Mouse (Mus musculus) limb, embryonic 12.5 days (tissue): Measurements from ENCODE around the gene Hgf. TPM values are rescaled to one million over a fixed set of nuclear protein-coding genes. Genes with fewer than 3 reads are reported as not detected.

ENCODE experiments used
- ATAC-seq: fragments of 200-750 bp; cut with Nextera tagmentation; 2 replicates; pipeline ENCODE4 v1.8.0; 2017; ENCODE audit warnings: low read depth, moderate TSS enrichment; ENCODE audit not compliant: insufficient number of reproducible peaks, insufficient read depth, low FRiP score, low TSS enrichment
- H3K27ac ChIP-seq: fragments of 300-500 bp; sonication (generic); 2 replicates; pipeline ENCODE4 v1.5.1; 2016; ENCODE audit warnings: mild to moderate bottlenecking, moderate library complexity
- H3K27me3 ChIP-seq: fragments of 300-500 bp; sonication (generic); 2 replicates; pipeline ENCODE4 v1.6.1; 2016; ENCODE audit warnings: mild to moderate bottlenecking, moderate library complexity
- H3K36me3 ChIP-seq: fragments of 300-500 bp; sonication (generic); 2 replicates; pipeline ENCODE4 v1.6.1; 2016; ENCODE audit warnings: mild to moderate bottlenecking, moderate library complexity
- H3K4me1 ChIP-seq: fragments of 300-500 bp; sonication (generic); replicated peaks from 2 replicates; pipeline ENCODE4 v1.6.1; 2016
- H3K4me2 ChIP-seq: fragments of 300-500 bp; sonication (generic); 2 replicates; pipeline ENCODE4 v1.6.1; 2016; ENCODE audit warnings: mild to moderate bottlenecking, moderate library complexity
- H3K4me3 ChIP-seq: fragments of 300-500 bp; sonication (generic); replicated peaks from 2 replicates; pipeline ENCODE4 v1.5.1; 2016; ENCODE audit warnings: mild to moderate bottlenecking
- H3K9ac ChIP-seq: fragments of 300-500 bp; sonication (generic); replicated peaks from 2 replicates; pipeline ENCODE4 v1.6.1; 2016; ENCODE audit warnings: mild to moderate bottlenecking, moderate library complexity
- H3K9me3 ChIP-seq: fragments of 300-500 bp; sonication (generic); 2 replicates; pipeline ENCODE4 v1.6.1; 2016; ENCODE audit warnings: mild to moderate bottlenecking, moderate library complexity
- WGBS: fragments of 180-500 bp; shearing (Covaris S2); methylation state at CpG from one replicate; pipeline ENCODE4 v1.1.7; 2016; 5-methylcytosine and 5-hydroxymethylcytosine counted together
- polyA plus RNA-seq: library from polyadenylated mRNA; unstranded; fragments of >200 nt; fragmentation: Nextera tagmentation; extraction: Ambion mirVana; gene quantifications from 2 replicates; pipeline ENCODE4 v1.2.1, GENCODE M21; 2016

Hgf gene
- polyA plus RNA-seq, 1 experiment from 2014 or later = 6.4 TPM

GRCm38 (mm10) chr5:16595699-16596098, 42.4 kb downstream of the Hgf start:
- H3K4me1 ChIP-seq = no peaks in the 10 kb centered on the region
- no peak overlapping the region for H3K27ac ChIP-seq
- H3K4me2 ChIP-seq = no peak overlapping the region
- no peaks in the 10 kb centered on the region for H3K27me3 ChIP-seq
- WGBS = 79% methylated on average over 4 of the region's 4 CpGs
- no peaks in the 10 kb centered on the region for H3K9me3 ChIP-seq
- no peak for ATAC-seq
- H3K4me3 ChIP-seq = no peak overlapping the region
- H3K9ac ChIP-seq = no peak overlapping the region
- H3K36me3 ChIP-seq = no peaks in the 10 kb centered on the region

GRCm38 (mm10) chr5:16597996-16598395, 44.7 kb downstream of the Hgf start:
- Histone ChIP-seq H3K4me2 (no peak overlapping the region), H3K36me3 (no peaks in the 10 kb centered on the region), H3K4me3 (no peak overlapping the region), H3K9ac (no peak overlapping the region), H3K4me1 (no peaks in the 10 kb centered on the region), H3K27me3 (no peaks in the 10 kb centered on the region), H3K9me3 (no peaks in the 10 kb centered on the region), H3K27ac (no peak overlapping the region)
- WGBS = 30% methylated on average over 6 of the region's 6 CpGs
- ATAC-seq = no peak

GRCm38 (mm10) chr5:16601463-16601862, 48.2 kb downstream of the Hgf start:
- Histone ChIP-seq H3K36me3 (no peaks in the 10 kb centered on the region), H3K9ac (no peak overlapping the region), H3K4me2 (no peak overlapping the region), H3K4me1 (no peaks in the 10 kb centered on the region), H3K27ac (no peak overlapping the region), H3K4me3 (no peak overlapping the region), H3K27me3 (no peaks in the 10 kb centered on the region), H3K9me3 (no peaks in the 10 kb centered on the region)
- 75% methylated on average over 1 of the region's 1 CpGs for WGBS
- no peak for ATAC-seq

GRCm38 (mm10) chr5:16632996-16633395, 79.7 kb downstream of the Hgf start:
- H3K9me3 ChIP-seq = no peaks in the 10 kb centered on the region
- no peak for ATAC-seq
- WGBS = 90% methylated on average over 1 of the region's 1 CpGs
- no peaks in the 10 kb centered on the region for H3K36me3 ChIP-seq
- no peak overlapping the region for H3K27ac ChIP-seq
- H3K27me3 ChIP-seq = no peaks in the 10 kb centered on the region
- no peak overlapping the region for H3K4me3 ChIP-seq
- no peaks in the 10 kb centered on the region for H3K4me1 ChIP-seq
- H3K9ac ChIP-seq = no peak overlapping the region
- no peak overlapping the region for H3K4me2 ChIP-seq

GRCm38 (mm10) chr5:16646417-16646816, 93.1 kb downstream of the Hgf start:
- no peak overlapping the region for H3K4me3 ChIP-seq
- 38% methylated on average over 7 of the region's 7 CpGs for WGBS
- no peak overlapping the region for H3K9ac ChIP-seq
- H3K36me3 ChIP-seq = no peaks in the 10 kb centered on the region
- ATAC-seq = no peak
- H3K27ac ChIP-seq = no peak overlapping the region
- H3K27me3 ChIP-seq = no peaks in the 10 kb centered on the region
- H3K4me1 ChIP-seq = no peaks in the 10 kb centered on the region
- no peaks in the 10 kb centered on the region for H3K9me3 ChIP-seq
- no peak overlapping the region for H3K4me2 ChIP-seq

- H3K36me3 ChIP-seq = no peaks in the 10 kb centered on the region
- ATAC-seq = no peak
Observed at GRCm38 (mm10) chr5:16647701-16648100, 94.4 kb downstream of the Hgf start.

GRCm38 (mm10) chr5:16650240-16650639, 96.9 kb downstream of the Hgf start:
- Histone ChIP-seq H3K4me2 (no peak overlapping the region), H3K9me3 (no peaks in the 10 kb centered on the region), H3K27me3 (no peaks in the 10 kb centered on the region), H3K4me3 (no peak overlapping the region), H3K9ac (no peak overlapping the region), H3K27ac (no peak overlapping the region), H3K4me1 (no peaks in the 10 kb centered on the region), H3K36me3 (no peaks in the 10 kb centered on the region)
- no peak for ATAC-seq
- WGBS = 88% methylated on average over 1 of the region's 1 CpGs

More at GRCm38 (mm10) chr5:16647701-16648100, 94.4 kb downstream of the Hgf start:
- H3K9me3 ChIP-seq = no peaks in the 10 kb centered on the region
- H3K9ac ChIP-seq = no peak overlapping the region
- no peak overlapping the region for H3K4me3 ChIP-seq
- no peaks in the 10 kb centered on the region for H3K27me3 ChIP-seq
- H3K4me1 ChIP-seq = no peaks in the 10 kb centered on the region
- no peak overlapping the region for H3K4me2 ChIP-seq
- no peak overlapping the region for H3K27ac ChIP-seq

GRCm38 (mm10) chr5:16654022-16654421, 100.7 kb downstream of the Hgf start:
- no peaks in the 10 kb centered on the region for H3K27me3 ChIP-seq
- WGBS = 35% methylated on average over 7 of the region's 7 CpGs
- H3K9me3 ChIP-seq = no peaks in the 10 kb centered on the region
- H3K27ac ChIP-seq = no peak overlapping the region
- H3K4me3 ChIP-seq = no peak overlapping the region
- ATAC-seq = no peak
- no peak overlapping the region for H3K4me2 ChIP-seq
- no peaks in the 10 kb centered on the region for H3K4me1 ChIP-seq
- H3K36me3 ChIP-seq = no peaks in the 10 kb centered on the region
- no peak overlapping the region for H3K9ac ChIP-seq

Other genes with a start within 250 kb of the Hgf start
- not detected in 2 replicates for gene Gm28710, start 238.3 kb downstream of the Hgf start, polyA plus RNA-seq